25 mouse cellular contexts compared by ENCODE assay signal in the genomic region with DNA sequence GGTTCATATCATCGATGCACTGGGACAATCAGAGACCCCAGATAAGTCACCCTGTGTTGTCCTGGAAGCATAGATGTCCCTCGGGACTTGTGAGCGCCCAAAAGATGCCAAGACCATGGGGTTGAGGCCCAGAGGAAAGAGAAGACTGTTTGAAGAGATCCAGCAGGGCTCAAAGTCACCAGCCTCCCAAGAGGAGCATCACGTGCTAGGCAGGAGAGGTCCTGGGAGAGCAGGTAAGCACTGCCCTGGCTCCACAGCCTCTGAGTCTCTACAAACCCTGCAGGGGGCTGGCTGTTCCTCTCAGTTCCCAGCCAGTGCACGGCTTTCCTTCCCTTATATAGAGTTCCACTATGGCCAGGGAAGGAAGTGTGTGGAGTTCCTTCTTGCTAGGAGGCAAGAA.
DNase-seq lines count a peak whose midpoint lies in the region; ATAC-seq lines count a peak whose summit lies in the region.
"Had no signal": no experiment of that assay in that cellular context is flagged by ENCODE, and none has a peak within 500 bp of the region (broad histone marks: within the 10 kb centered on the region; RNA-seq: fewer than 3 reads in every experiment).

No protein-coding gene starts in this region.

- WGBS in heart, embryonic 13.5 days, result 64% methylated on average over 5 of the region's 5 CpGs
- WGBS in forebrain, embryonic 14.5 days, result 78% methylated on average over 5 of the region's 5 CpGs

- no peaks in the 10 kb centered on the region for H3K9me3 ChIP-seq in heart, embryonic 13.5 days
- H3K9me3 ChIP-seq in forebrain, embryonic 14.5 days (replicated peaks; ENCODE audit: control insufficient read depth, low read length), result no peaks in the 10 kb centered on the region
- H3K9me3 ChIP-seq: embryonic facial prominence, embryonic 13.5 days; forebrain, embryonic 10.5 days; hindbrain, embryonic 12.5 days; intestine, embryonic 15.5 days; limb, embryonic 12.5 days; liver, embryonic 12.5 days; stomach, embryonic 15.5 days had no signal

- H3K9ac ChIP-seq in heart, embryonic 13.5 days, result peak overlapping the region; percentile 65; the same call in 1 of the 2 replicates
- H3K9ac ChIP-seq in forebrain, embryonic 14.5 days (ENCODE audit: low read length), result no peak overlapping the region
- H3K9ac ChIP-seq: embryonic facial prominence, embryonic 13.5 days; hindbrain, embryonic 12.5 days; intestine, embryonic 15.5 days; limb, embryonic 12.5 days; liver, embryonic 12.5 days; liver, postnatal 0 days; stomach, embryonic 15.5 days had no signal

- no peak for ATAC-seq in heart, embryonic 13.5 days (ENCODE audit: extremely low read depth, insufficient number of reproducible peaks, low FRiP score, low TSS enrichment)
- ATAC-seq in forebrain, embryonic 14.5 days, result no peak
- ATAC-seq: forebrain, embryonic 16.5 days; hindbrain, postnatal 0 days; intestine, embryonic 15.5 days; liver, embryonic 12.5 days; liver, postnatal 0 days; midbrain, embryonic 16.5 days; Patski had no signal

- no peak overlapping the region for H3K4me2 ChIP-seq in heart, embryonic 13.5 days
- H3K4me2 ChIP-seq in forebrain, embryonic 14.5 days (ENCODE audit: low read length), result no peak overlapping the region
- H3K4me2 ChIP-seq: embryonic facial prominence, embryonic 13.5 days; hindbrain, embryonic 12.5 days; intestine, embryonic 15.5 days; limb, embryonic 12.5 days; liver, embryonic 12.5 days; midbrain, embryonic 11.5 days; stomach, embryonic 15.5 days had no signal

- H3K27ac ChIP-seq in heart, embryonic 13.5 days (replicated peaks), result peak overlapping the region; percentile 97
- H3K27ac ChIP-seq in forebrain, embryonic 14.5 days (ENCODE audit: low read depth, low read length), result no peak overlapping the region
- H3K27ac ChIP-seq: embryonic facial prominence, embryonic 13.5 days; forebrain, embryonic 10.5 days; hindbrain, embryonic 12.5 days; hindbrain, postnatal 0 days; intestine, embryonic 15.5 days; liver, embryonic 12.5 days; stomach, embryonic 15.5 days had no signal

- H3K36me3 ChIP-seq in heart, embryonic 13.5 days, result no peaks in the 10 kb centered on the region
- H3K36me3 ChIP-seq in forebrain, embryonic 14.5 days (ENCODE audit: control insufficient read depth, insufficient read depth, low read length), result no peaks in the 10 kb centered on the region
- H3K36me3 ChIP-seq: embryonic facial prominence, embryonic 13.5 days; forebrain, embryonic 10.5 days; hindbrain, embryonic 12.5 days; intestine, embryonic 15.5 days; liver, embryonic 12.5 days; stomach, embryonic 15.5 days had no signal

- H3K4me1 ChIP-seq in heart, embryonic 13.5 days, result peaks cover 94% of the 10 kb centered on the region
- peaks cover 2% of the 10 kb centered on the region for H3K4me1 ChIP-seq in forebrain, embryonic 14.5 days (ENCODE audit: control insufficient read depth, insufficient read depth, low read length)

- no peaks in the 10 kb centered on the region for H3K27me3 ChIP-seq in heart, embryonic 13.5 days (replicated peaks)
- no peaks in the 10 kb centered on the region for H3K27me3 ChIP-seq in forebrain, embryonic 14.5 days (replicated peaks; ENCODE audit: control insufficient read depth, insufficient read depth, low read length)
- H3K27me3 ChIP-seq: embryonic facial prominence, embryonic 13.5 days; hindbrain, embryonic 12.5 days; intestine, embryonic 15.5 days; limb, embryonic 12.5 days; liver, embryonic 12.5 days; Patski; stomach, embryonic 15.5 days had no signal

- intact Hi-C loops in heart, postnatal 14 days (cut with DNase I), result no loop called here
- intact Hi-C loops in heart, postnatal 25 days (cut with DNase I), result no loop called here

- no peak overlapping the region for H3K4me3 ChIP-seq in heart, embryonic 13.5 days
- H3K4me3 ChIP-seq in forebrain, embryonic 14.5 days (ENCODE audit: low read depth, low read length), result no peak overlapping the region
- H3K4me3 ChIP-seq: embryonic facial prominence, embryonic 13.5 days; forebrain, embryonic 10.5 days; hindbrain, embryonic 12.5 days; intestine, embryonic 15.5 days; limb, embryonic 12.5 days; liver, embryonic 12.5 days; stomach, embryonic 15.5 days had no signal

- DNase-seq in heart, adult 11 months, result peak; percentile 90
- no peak for DNase-seq in heart, postnatal 14 days
- no peak for DNase-seq in heart, postnatal 25 days (ENCODE audit: low spot score)
- peak; percentile 19 for DNase-seq in kidney, postnatal 10 days
- no peak for DNase-seq in kidney, adult 18-20 months
- no peak for DNase-seq in forebrain, embryonic 14.5 days (ENCODE audit: low spot score)
- DNase-seq: adrenal gland, postnatal 25 days; cerebellum, adult 18-20 months; layer of hippocampus, postnatal 36 days; liver, postnatal 0 days; lung, postnatal 36 days; right cerebral cortex, postnatal 25 days had no signal

Comparison
In these comparisons a context has a peak if more than half of its experiments do, and no peak if none do; other contexts are left out.
1. DNase-seq: peak in heart, adult 11 months (single experiment) and kidney, postnatal 10 days (single experiment); none in heart, postnatal 14 days (0 of 2), heart, postnatal 25 days (single experiment), kidney, adult 18-20 months (single experiment) and forebrain, embryonic 14.5 days (single experiment).